Mouse (Mus musculus): ENCODE measurements around the gene Olfr315. TPM values are rescaled to one million over a fixed set of nuclear protein-coding genes. Genes with fewer than 3 reads are reported as not detected.
"Not testable (repeated sequence)": the region's sequence is repeated elsewhere in the genome, so short reads cannot be mapped to it uniquely, and the experiment has no call there.

Olfr315 gene
- polyA plus RNA-seq (2014; fragmentation: Nextera tagmentation; extraction: Ambion mirVana), result not detected in 2 replicates

DNA sequence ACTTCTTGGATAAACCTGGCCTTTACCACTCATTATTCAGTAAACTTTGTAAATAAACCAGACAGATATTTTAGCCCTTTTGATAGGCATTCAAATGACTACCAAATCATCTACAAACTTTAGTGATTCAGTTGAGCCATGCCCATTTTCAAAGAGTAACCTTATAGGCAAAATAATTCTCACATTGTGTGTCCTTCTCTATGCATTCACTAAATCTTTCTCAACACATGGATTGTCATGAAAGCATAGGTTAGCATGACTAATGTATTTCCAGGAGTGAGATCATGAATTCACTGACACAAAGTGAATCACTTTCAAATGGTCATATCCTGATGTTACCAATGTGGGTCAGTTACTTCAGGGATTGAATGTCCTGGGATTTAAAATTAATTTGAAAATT, at the start of gene Olfr315:
TSS of gene Olfr315 (plus strand) at position 301 of the 400 bp plus-strand sequence.
- Histone ChIP-seq H3K4me2 (replicated peaks; ENCODE audit: low read depth, low read length) (no peak within 1 kb of the TSS), H3K4me3 (ENCODE audit: low read length) (no peak within 1 kb of the TSS), H3K4me1 (ENCODE audit: control insufficient read depth, insufficient read depth, low read length) (no peaks in the 10 kb centered on the region), H3K9ac (ENCODE audit: low read depth, low read length) (no peak within 1 kb of the TSS), H3K27me3 (ENCODE audit: control insufficient read depth, insufficient read depth, low read length) (no peaks in the 10 kb centered on the region), H3K9me3 (ENCODE audit: control insufficient read depth, low read length) (no peaks in the 10 kb centered on the region), H3K27ac (ENCODE audit: low read depth, low read length) (no peak within 1 kb of the TSS), H3K36me3 (ENCODE audit: control insufficient read depth, insufficient read depth, low read length) (no peaks in the 10 kb centered on the region)
- ATAC-seq (ENCODE audit: low FRiP score, low TSS enrichment), result no peak

GRCm38 (mm10) chr11:58723914-58724313, 49.1 kb upstream of the Olfr315 start, which contains the start of gene Olfr318:
Gene Olfr318, minus strand, starts transcription at chr11:58724014.
- Histone ChIP-seq H3K9me3 (ENCODE audit: control insufficient read depth, low read length) (no peaks in the 10 kb centered on the region), H3K4me2 (replicated peaks; ENCODE audit: low read depth, low read length) (no peak within 1 kb of the TSS), H3K27ac (ENCODE audit: low read depth, low read length) (no peak within 1 kb of the TSS), H3K9ac (ENCODE audit: low read depth, low read length) (no peak within 1 kb of the TSS), H3K4me3 (ENCODE audit: low read length) (no peak within 1 kb of the TSS), H3K4me1 (ENCODE audit: control insufficient read depth, insufficient read depth, low read length) (no peaks in the 10 kb centered on the region), H3K27me3 (ENCODE audit: control insufficient read depth, insufficient read depth, low read length) (no peaks in the 10 kb centered on the region), H3K36me3 (ENCODE audit: control insufficient read depth, insufficient read depth, low read length) (no peaks in the 10 kb centered on the region)
- no peak for ATAC-seq (ENCODE audit: low FRiP score, low TSS enrichment)

DNA sequence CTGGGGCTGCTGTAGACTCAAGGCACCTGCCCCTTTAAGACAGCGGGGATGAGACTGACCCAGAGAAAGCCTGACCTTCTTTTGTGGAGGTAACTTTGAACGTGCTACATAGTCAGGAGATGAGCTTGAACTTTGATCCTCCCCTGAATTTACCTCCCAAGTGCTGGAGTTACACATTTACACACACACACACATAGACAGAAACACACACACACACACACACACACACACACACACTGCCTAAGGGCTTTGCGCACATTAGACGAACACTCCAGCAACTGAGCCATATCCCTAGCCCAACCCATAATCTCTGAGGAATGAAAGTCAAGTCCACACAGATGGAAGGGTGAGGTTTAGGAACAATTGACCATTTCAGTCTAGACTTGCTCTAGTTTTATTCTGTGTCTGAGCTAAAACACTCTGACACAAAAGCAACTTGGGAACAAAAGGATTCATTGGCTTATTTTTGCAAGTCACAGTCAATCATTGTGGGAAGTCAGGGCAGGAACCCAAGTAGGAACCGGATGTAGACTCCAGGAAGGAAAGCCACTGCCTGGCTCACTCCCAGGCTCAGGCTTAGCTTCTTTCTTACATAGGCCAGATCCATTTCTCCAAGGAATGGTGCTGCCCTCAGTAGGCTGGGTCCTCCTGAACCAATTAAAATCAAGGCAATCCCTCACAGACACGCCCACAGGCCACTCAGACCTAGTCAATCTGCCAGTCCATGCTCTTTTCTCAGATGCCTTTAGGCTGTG, 44.9 kb upstream of the Olfr315 start:
- not testable (repeated sequence) for H3K27ac ChIP-seq (ENCODE audit: low read depth, low read length); H3K4me1 ChIP-seq (ENCODE audit: control insufficient read depth, insufficient read depth, low read length); H3K36me3 ChIP-seq (ENCODE audit: control insufficient read depth, insufficient read depth, low read length); H3K9ac ChIP-seq (ENCODE audit: low read depth, low read length); H3K27me3 ChIP-seq (ENCODE audit: control insufficient read depth, insufficient read depth, low read length); H3K4me2 ChIP-seq (replicated peaks; ENCODE audit: low read depth, low read length); H3K4me3 ChIP-seq (ENCODE audit: low read length); H3K9me3 ChIP-seq (ENCODE audit: control insufficient read depth, low read length); ATAC-seq (ENCODE audit: low FRiP score, low TSS enrichment)
- 79% methylated on average over 6 of the region's 6 CpGs for WGBS

- no peak overlapping the region for H3K4me3 ChIP-seq (ENCODE audit: low read length)
- 63% methylated on average over 3 of the region's 3 CpGs for WGBS
- H3K4me1 ChIP-seq (ENCODE audit: control insufficient read depth, insufficient read depth, low read length), result no peaks in the 10 kb centered on the region
- H3K9me3 ChIP-seq (ENCODE audit: control insufficient read depth, low read length), result no peaks in the 10 kb centered on the region
- H3K27ac ChIP-seq (ENCODE audit: low read depth, low read length), result no peak overlapping the region
- no peak overlapping the region for H3K9ac ChIP-seq (ENCODE audit: low read depth, low read length)
- no peak for ATAC-seq (ENCODE audit: low FRiP score, low TSS enrichment)
- no peaks in the 10 kb centered on the region for H3K27me3 ChIP-seq (ENCODE audit: control insufficient read depth, insufficient read depth, low read length)
- no peaks in the 10 kb centered on the region for H3K36me3 ChIP-seq (ENCODE audit: control insufficient read depth, insufficient read depth, low read length)
- H3K4me2 ChIP-seq (replicated peaks; ENCODE audit: low read depth, low read length), result no peak overlapping the region
Observed at GRCm38 (mm10) chr11:58733372-58733771, 39.6 kb upstream of the Olfr315 start.

GRCm38 (mm10) chr11:58738792-58739262, 34.2 kb upstream of the Olfr315 start, which contains the start of gene Olfr317:
Gene Olfr317, minus strand, starts transcription at chr11:58739212.
- Histone ChIP-seq H3K4me1 (ENCODE audit: control insufficient read depth, insufficient read depth, low read length) (no peaks in the 10 kb centered on the region), H3K9me3 (ENCODE audit: control insufficient read depth, low read length) (no peaks in the 10 kb centered on the region), H3K27ac (ENCODE audit: low read depth, low read length) (no peak within 1 kb of the TSS), H3K27me3 (ENCODE audit: control insufficient read depth, insufficient read depth, low read length) (no peaks in the 10 kb centered on the region), H3K9ac (ENCODE audit: low read depth, low read length) (no peak within 1 kb of the TSS), H3K4me2 (replicated peaks; ENCODE audit: low read depth, low read length) (no peak within 1 kb of the TSS), H3K4me3 (ENCODE audit: low read length) (no peak within 1 kb of the TSS), H3K36me3 (ENCODE audit: control insufficient read depth, insufficient read depth, low read length) (no peaks in the 10 kb centered on the region)
- WGBS, result 76% methylated on average over 4 of the region's 4 CpGs
- no peak for ATAC-seq (ENCODE audit: low FRiP score, low TSS enrichment)

GRCm38 (mm10) chr11:58751096-58751495, 21.9 kb upstream of the Olfr315 start:
- not testable (repeated sequence) for H3K4me2 ChIP-seq (replicated peaks; ENCODE audit: low read depth, low read length); H3K9ac ChIP-seq (ENCODE audit: low read depth, low read length); H3K4me1 ChIP-seq (ENCODE audit: control insufficient read depth, insufficient read depth, low read length); H3K27ac ChIP-seq (ENCODE audit: low read depth, low read length); H3K4me3 ChIP-seq (ENCODE audit: low read length); H3K36me3 ChIP-seq (ENCODE audit: control insufficient read depth, insufficient read depth, low read length); ATAC-seq (ENCODE audit: low FRiP score, low TSS enrichment); H3K9me3 ChIP-seq (ENCODE audit: control insufficient read depth, low read length); H3K27me3 ChIP-seq (ENCODE audit: control insufficient read depth, insufficient read depth, low read length)
- WGBS, result 90% methylated on average over 18 of the region's 18 CpGs

DNA sequence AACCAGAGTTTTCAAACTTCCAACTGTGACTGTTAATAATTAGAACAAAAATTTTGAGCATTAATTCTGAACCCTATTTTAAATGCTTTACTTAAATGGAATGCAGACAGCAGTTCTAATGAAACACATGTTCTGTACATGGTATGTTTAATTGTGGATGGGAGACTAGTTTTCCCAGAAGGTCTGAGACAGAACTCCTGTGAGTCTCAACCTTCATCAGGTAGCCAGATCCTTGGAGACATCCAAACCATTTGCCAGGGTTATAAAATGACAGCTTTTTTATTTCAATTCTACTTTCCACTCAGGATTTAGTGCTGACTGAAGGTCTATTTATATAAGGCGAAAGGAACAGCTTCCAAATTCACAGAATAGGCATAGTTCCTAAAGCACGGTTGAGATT, 20.6 kb upstream of the Olfr315 start, which contains the start of gene Olfr316:
TSS of gene Olfr316 (plus strand) at position 301 of the 400 bp plus-strand sequence.
- Histone ChIP-seq H3K4me2 (replicated peaks; ENCODE audit: low read depth, low read length) (no peak within 1 kb of the TSS), H3K27ac (ENCODE audit: low read depth, low read length) (no peak within 1 kb of the TSS), H3K9me3 (ENCODE audit: control insufficient read depth, low read length) (no peaks in the 10 kb centered on the region), H3K9ac (ENCODE audit: low read depth, low read length) (no peak within 1 kb of the TSS), H3K4me1 (ENCODE audit: control insufficient read depth, insufficient read depth, low read length) (no peaks in the 10 kb centered on the region), H3K36me3 (ENCODE audit: control insufficient read depth, insufficient read depth, low read length) (no peaks in the 10 kb centered on the region), H3K27me3 (ENCODE audit: control insufficient read depth, insufficient read depth, low read length) (no peaks in the 10 kb centered on the region), H3K4me3 (ENCODE audit: low read length) (no peak within 1 kb of the TSS)
- 84% methylated on average over 2 of the region's 2 CpGs for WGBS
- no peak for ATAC-seq (ENCODE audit: low FRiP score, low TSS enrichment)

- no peak within 1 kb of the TSS for H3K27ac ChIP-seq (ENCODE audit: low read depth, low read length)
- H3K4me2 ChIP-seq (replicated peaks; ENCODE audit: low read depth, low read length), result no peak within 1 kb of the TSS
- H3K4me1 ChIP-seq (ENCODE audit: control insufficient read depth, insufficient read depth, low read length), result no peaks in the 10 kb centered on the region
- H3K9ac ChIP-seq (ENCODE audit: low read depth, low read length), result no peak within 1 kb of the TSS
- WGBS, result 77% methylated on average over 6 of the region's 6 CpGs
- ATAC-seq (ENCODE audit: low FRiP score, low TSS enrichment), result no peak
- H3K27me3 ChIP-seq (ENCODE audit: control insufficient read depth, insufficient read depth, low read length), result no peaks in the 10 kb centered on the region
- no peaks in the 10 kb centered on the region for H3K36me3 ChIP-seq (ENCODE audit: control insufficient read depth, insufficient read depth, low read length)
- no peaks in the 10 kb centered on the region for H3K9me3 ChIP-seq (ENCODE audit: control insufficient read depth, low read length)
- no peak within 1 kb of the TSS for H3K4me3 ChIP-seq (ENCODE audit: low read length)
Observed at GRCm38 (mm10) chr11:58782480-58783089, 9.6 kb downstream of the Olfr315 start, which contains the start of gene Olfr314. Gene Olfr314, plus strand, starts transcription at chr11:58782952.

DNA sequence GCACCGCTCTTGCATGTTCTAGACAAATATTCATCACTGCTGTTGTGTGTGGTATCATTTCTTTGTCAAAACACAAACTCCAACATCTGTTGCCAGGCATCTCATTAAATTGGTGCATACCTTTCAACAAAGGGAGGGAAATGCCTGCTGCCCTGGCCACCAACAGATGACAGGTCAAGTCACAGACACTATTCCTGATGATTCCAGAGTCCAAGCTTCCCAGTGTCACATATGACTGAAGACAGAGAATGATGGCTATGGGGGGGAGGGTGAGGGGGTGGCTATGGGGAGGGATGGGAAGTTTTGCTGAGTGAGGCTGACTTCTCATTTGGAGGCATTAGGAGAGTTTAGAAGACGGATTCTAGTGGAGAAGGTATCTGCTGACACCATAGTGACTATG, 11.2 kb downstream of the Olfr315 start:
- ATAC-seq (ENCODE audit: low FRiP score, low TSS enrichment), result no peak
- Histone ChIP-seq H3K36me3 (ENCODE audit: control insufficient read depth, insufficient read depth, low read length) (no peaks in the 10 kb centered on the region), H3K4me1 (ENCODE audit: control insufficient read depth, insufficient read depth, low read length) (no peaks in the 10 kb centered on the region), H3K4me2 (replicated peaks; ENCODE audit: low read depth, low read length) (no peak overlapping the region), H3K9me3 (ENCODE audit: control insufficient read depth, low read length) (no peaks in the 10 kb centered on the region), H3K9ac (ENCODE audit: low read depth, low read length) (no peak overlapping the region), H3K4me3 (ENCODE audit: low read length) (no peak overlapping the region), H3K27me3 (ENCODE audit: control insufficient read depth, insufficient read depth, low read length) (no peaks in the 10 kb centered on the region), H3K27ac (ENCODE audit: low read depth, low read length) (no peak overlapping the region)
- 84% methylated on average over 2 of the region's 2 CpGs for WGBS

Measured in kidney, embryonic 14.5 days (tissue).